Mouse (Mus musculus) gonadal fat pad, adult 2 months (tissue): ENCODE measurements around the gene Recql. TPM values are rescaled to one million over a fixed set of nuclear protein-coding genes. Genes with fewer than 3 reads are reported as not detected.
"Not testable (repeated sequence)": the region's sequence is repeated elsewhere in the genome, so short reads cannot be mapped to it uniquely, and the experiment has no call there.

ENCODE experiments used
- DNase-seq: peaks from one replicate; pipeline ENCODE4 v3.0.0-alpha.2; 2012; ENCODE audit warnings: low read depth
- polyA plus RNA-seq: library from polyadenylated mRNA; depleted of rRNA; stranded (reverse); fragments of >200 nt; gene quantifications from 2 replicates; pipeline ENCODE4 v1.2.3, GENCODE M21; 2012

Recql gene
- polyA plus RNA-seq, 1 experiment: 8.7 TPM

- DNase-seq: peak; percentile 30
Observed at GRCm38 (mm10) chr6:142365742-142366472, 21.0 kb downstream of the Recql start.

GRCm38 (mm10) chr6:142363019-142363576 lies 23.8 kb downstream of the Recql start:
- no peak for DNase-seq

GRCm38 (mm10) chr6:142362036-142362435 lies 24.9 kb downstream of the Recql start:
- DNase-seq: no peak

GRCm38 (mm10) chr6:142357106-142357505 lies 29.8 kb downstream of the Recql start:
- DNase-seq: no peak

- DNase-seq: not testable (repeated sequence)
Observed at GRCm38 (mm10) chr6:142352099-142352498, 34.8 kb downstream of the Recql start.

GRCm38 (mm10) chr6:142347431-142348385 lies 39.2 kb downstream of the Recql start:
- DNase-seq: no peak

DNA sequence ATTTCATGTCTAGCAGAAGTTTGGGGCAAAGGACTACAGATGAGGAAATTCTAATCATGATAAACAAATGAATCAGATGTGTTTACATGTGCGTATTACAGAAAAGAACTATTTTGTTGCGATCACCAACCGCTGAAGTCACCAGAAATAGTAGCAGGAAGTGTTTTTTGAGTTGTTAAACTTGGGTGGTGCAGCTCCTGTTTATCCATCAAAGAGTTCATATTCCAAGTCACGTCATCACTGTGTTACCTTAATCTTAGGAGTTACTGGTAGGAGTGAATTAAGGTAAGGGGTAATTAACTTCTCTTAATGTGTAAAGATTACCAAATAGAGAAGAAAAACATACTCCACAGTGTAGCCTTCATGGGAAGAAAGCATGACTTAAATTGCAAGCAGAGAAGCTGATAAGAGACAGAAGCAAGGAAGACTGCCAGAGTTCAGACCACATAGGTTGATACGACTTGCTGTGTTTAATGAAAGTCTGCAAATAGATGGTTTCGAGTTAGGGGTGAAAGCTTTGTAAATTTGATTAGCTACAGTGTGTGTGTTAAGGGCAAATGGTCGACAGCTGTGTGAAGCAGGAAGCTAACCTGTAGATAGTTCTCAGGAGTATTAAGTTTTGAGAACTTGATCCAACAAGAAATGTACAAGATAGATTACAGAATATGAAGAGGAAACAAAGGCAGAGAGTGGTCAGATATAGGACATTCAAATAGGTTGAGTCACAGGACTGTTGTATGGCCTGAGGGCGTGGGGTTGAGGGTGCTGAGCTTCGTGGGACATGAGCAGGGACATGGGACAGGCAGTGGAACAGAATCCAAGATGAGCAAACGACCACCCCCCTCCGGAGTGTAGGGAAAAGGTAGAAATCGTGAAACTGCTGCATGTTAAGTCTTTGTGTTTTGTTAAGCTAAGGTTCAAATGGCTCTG lies 40.4 kb downstream of the Recql start:
- no peak for DNase-seq

DNA sequence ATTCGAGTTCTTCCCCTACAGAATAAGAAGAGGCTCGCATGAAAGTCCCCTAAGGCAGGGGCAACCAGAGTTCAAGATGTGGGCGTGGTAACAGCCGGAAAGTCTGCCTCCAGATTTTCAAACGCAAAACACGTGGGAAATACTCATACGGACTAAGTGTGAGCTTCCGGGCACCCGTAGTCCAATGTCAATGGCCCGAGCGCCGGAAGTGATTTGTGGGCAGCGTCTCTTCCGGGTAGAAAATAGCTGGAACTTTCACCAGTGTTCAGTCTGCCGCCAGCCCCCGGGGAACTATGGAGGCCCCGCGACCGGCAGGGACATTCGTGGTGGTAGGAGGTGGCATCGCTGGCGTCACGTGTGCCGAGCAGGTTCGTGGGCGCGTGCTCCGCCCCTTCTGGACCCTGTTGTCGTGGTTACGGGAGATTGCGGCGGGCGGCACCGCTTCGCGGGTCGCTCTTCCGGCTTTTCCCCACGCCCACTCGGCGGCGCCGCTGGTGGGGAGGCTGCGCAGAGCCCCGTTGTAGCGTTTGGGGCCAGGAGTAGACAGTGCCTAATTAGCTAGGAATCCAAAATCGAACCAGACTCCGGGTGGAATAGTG lies 41.3 kb downstream of the Recql start, which contains the start of gene Pyroxd1:
TSS of gene Pyroxd1 (plus strand) at position 215 of the 599 bp plus-strand sequence.
- no peak for DNase-seq

GRCm38 (mm10) chr6:142343561-142343960 lies 43.3 kb downstream of the Recql start:
- DNase-seq: no peak

GRCm38 (mm10) chr6:142339576-142339975 lies 47.3 kb downstream of the Recql start:
- no peak for DNase-seq

GRCm38 (mm10) chr6:142338961-142339360 lies 47.9 kb downstream of the Recql start:
- no peak for DNase-seq

GRCm38 (mm10) chr6:142329201-142329600 lies 57.7 kb downstream of the Recql start:
- DNase-seq: no peak

GRCm38 (mm10) chr6:142326598-142326997 lies 60.3 kb downstream of the Recql start:
- no peak for DNase-seq

DNA sequence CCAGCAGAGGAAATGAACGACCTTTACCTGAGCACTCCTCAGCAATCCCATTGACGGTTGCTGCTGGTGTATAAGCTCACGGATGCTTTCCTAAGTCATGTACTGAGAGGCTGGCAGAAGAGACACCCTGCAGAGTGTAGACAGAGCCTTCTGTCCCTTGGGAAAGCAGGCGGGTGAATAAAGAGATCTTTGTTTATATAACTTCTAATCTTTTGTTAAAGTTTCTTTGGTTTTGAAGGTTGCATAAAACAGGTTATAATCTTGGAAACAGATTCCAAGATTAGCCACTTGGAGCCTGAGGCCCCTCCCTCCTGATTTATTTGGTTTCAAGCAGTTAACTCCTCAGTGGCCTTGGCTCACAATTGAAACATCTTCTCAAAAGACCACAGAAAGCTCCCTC lies 64.0 kb downstream of the Recql start, which contains the start of gene Slco1a5:
TSS of gene Slco1a5 (minus strand) at position 101 of the 400 bp plus-strand sequence.
- no peak for DNase-seq

- DNase-seq: no peak
Observed at GRCm38 (mm10) chr6:142317106-142317505, 69.8 kb downstream of the Recql start.

- DNase-seq: no peak
Observed at GRCm38 (mm10) chr6:142314285-142314684, 72.6 kb downstream of the Recql start.

GRCm38 (mm10) chr6:142305076-142305475 lies 81.8 kb downstream of the Recql start:
- DNase-seq: no peak
